Mouse (Mus musculus) embryonic facial prominence, embryonic 14.5 days (tissue): ENCODE measurements at regions not wholly inside any gene's neighbourhood (a gene's known extent, or its start where the extent isn't known, plus 50 kb on each side); places are given as distances from the start of the nearest gene placed in this dataset.
A peak's percentile ranks its signal among the peaks of the same experiment; 100 is the strongest.

Source experiments
- ATAC-seq: fragments of 200-750 bp; cut with Nextera tagmentation; 2 replicates; pipeline ENCODE4 v1.8.0; 2017; ENCODE audit warnings: low read depth, moderate number of reproducible peaks, moderate TSS enrichment
- DNase-seq: peaks from one replicate; pipeline ENCODE4 v3.0.0-alpha.2; 2015; ENCODE audit warnings: low spot score
- H3K27ac ChIP-seq: fragments of 300-500 bp; sonication (generic); replicated peaks from 2 replicates; pipeline ENCODE4 v1.5.1; 2014; ENCODE audit warnings: low read depth, mild to moderate bottlenecking, low read length, moderate library complexity
- H3K27me3 ChIP-seq: fragments of 300-500 bp; sonication (generic); replicated peaks from 2 replicates; pipeline ENCODE4 v1.6.1; 2014; ENCODE audit warnings: low read length; ENCODE audit not compliant: control insufficient read depth, insufficient read depth
- H3K36me3 ChIP-seq: fragments of 300-500 bp; sonication (generic); 2 replicates; pipeline ENCODE4 v1.6.1; 2014; ENCODE audit warnings: low read length, mixed read lengths; ENCODE audit not compliant: control insufficient read depth, insufficient read depth
- H3K4me1 ChIP-seq: fragments of 300-500 bp; sonication (generic); 2 replicates; pipeline ENCODE4 v1.6.1; 2014; ENCODE audit warnings: antibody characterized with exemption, low read length; ENCODE audit not compliant: control insufficient read depth, insufficient read depth
- H3K4me2 ChIP-seq: fragments of 300-500 bp; sonication (generic); 2 replicates; pipeline ENCODE4 v1.6.1; 2014; ENCODE audit warnings: low read depth, mild to moderate bottlenecking, low read length, moderate library complexity, mixed read lengths
- H3K4me3 ChIP-seq: fragments of 300-500 bp; sonication (generic); 2 replicates; pipeline ENCODE4 v1.5.1; 2014; ENCODE audit warnings: low read depth, mild to moderate bottlenecking, low read length
- H3K9ac ChIP-seq: fragments of 300-500 bp; sonication (generic); 2 replicates; pipeline ENCODE4 v1.6.1; 2014; ENCODE audit warnings: low read depth, mild to moderate bottlenecking, low read length, moderate library complexity, mixed read lengths
- H3K9me3 ChIP-seq: fragments of 300-500 bp; sonication (generic); 2 replicates; pipeline ENCODE4 v1.6.1; 2016; ENCODE audit warnings: low read length; ENCODE audit not compliant: control insufficient read depth
- WGBS: fragments of 180-500 bp; shearing (Covaris S2); extraction: QIAGEN DNeasy Blood & Tissue Kit; methylation state at CpG from one replicate; pipeline ENCODE4 v1.1.7; 2014; 5-methylcytosine and 5-hydroxymethylcytosine counted together

- no peak overlapping the region for H3K27ac ChIP-seq
- ATAC-seq (no peak), DNase-seq (peak; percentile 20)
- H3K9me3 ChIP-seq = no peaks in the 10 kb centered on the region
- no peaks in the 10 kb centered on the region for H3K4me1 ChIP-seq
- no peaks in the 10 kb centered on the region for H3K27me3 ChIP-seq
- H3K4me2 ChIP-seq = no peak overlapping the region
- H3K4me3 ChIP-seq = no peak overlapping the region
- WGBS = no CpG with 5 or more reads among the region's 2 CpGs
- no peak overlapping the region for H3K9ac ChIP-seq
- no peaks in the 10 kb centered on the region for H3K36me3 ChIP-seq
These were observed 50.6 kb upstream of the Shank2 start for GRCm38 (mm10) chr7:143951172-143951571.
